Mouse (Mus musculus): ENCODE data around the gene Map3k12.

Map3k12 gene

DNA sequence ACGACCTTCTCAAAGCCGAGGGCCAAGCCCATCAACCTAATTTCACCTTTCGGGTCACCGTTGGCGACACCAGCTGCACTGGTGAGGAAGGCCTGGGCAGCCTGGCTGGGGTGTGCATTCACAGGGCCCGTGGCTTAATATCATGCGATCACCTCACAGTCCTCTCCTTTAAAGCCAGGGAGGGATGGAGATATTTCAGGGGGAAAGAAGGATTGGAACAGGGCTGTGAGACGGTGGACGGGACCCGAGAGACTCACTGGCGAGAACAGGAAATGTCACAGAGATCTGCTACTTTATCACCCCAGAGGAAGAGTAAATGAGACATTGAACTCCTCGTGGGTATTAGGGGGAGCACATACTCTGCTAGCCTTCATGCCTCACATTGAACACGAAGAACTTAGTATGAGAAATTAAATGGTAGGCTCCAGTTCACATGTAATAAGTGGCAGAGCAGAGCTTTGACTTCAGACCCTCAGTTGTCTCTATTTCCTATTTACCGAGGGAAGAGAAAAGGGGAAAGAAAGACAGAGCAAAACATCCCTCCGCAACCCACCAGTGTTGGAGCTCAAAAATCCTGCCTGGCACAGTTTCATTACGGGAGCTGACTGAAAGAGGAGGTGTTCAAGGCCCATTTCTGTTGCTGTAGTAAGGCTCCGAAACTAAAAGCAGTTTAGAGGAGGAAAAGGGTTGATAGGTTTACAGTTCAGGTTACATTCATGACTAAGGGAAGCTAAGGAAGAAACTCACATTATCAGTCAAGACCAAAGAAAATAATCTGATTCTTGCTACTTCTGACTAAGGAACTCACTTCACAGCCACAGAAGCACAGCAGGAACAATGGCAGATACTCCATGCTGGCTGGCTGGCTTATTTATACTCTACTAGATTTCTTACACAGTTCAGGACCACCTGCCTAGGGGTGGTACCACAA lies 2.6 kb upstream of the Map3k12 start:
- no peak for DNase-seq (ENCODE audit: low spot score)

DNA sequence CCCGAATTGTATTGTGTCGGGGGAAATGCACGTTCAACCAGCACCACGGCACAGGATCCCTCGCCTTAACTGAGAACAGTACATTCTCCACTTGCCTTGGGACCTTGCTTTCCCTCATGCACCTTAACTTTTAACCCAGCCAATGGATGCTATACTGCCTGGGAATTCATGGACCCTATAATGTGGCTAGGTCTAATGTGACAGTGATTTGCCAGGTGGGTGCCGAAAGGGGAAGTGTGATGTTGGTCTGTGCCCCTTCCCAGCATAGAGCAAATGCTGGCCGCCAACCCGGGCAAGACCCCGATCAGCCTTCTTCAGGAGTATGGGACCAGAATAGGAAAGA lies 2.0 kb upstream of the Map3k12 start:
- no peak for DNase-seq (ENCODE audit: low spot score)

DNA sequence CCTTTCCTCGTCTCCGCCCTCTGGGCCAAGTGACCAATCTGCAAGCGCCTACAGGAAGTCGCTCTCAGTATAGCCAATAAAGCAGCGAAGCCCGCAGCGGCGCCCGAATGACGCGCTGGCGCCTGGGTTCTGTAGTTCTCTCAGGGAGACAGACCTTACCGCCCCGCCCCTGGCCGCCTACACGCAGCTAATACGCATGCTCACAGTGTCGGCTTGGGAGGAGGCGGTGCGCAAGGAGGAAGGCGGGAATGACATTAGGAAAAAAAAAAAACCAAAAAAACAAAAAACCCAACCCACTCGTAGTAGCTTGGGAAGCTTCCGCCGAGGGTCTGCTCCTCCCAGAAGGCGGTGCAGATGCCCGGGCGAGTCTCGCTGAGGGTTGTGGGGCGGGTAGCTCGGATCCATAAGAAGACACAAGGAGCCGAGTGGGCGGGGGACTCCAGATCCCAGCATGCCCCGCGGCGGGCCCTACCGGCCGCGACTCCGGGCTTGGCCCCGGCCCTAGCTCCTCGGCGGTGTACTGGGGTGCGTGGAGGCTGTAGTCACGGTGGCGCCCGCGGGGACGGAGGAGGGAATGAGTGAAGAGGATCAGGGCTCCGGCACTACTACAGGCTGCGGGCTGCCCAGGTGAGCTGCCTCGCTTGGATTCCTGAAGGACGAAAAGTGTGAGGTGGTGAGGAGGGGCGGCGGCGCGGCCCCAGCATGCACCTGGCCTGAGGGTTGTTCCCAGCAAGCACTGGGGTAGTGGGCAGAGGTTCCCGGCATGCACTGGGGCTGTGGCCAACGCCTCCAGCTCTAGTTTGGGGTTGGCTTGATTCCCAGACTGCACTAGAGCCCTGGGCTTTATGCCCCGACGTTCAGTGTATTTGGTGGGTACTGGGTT lies 1.4 kb upstream of the Map3k12 start, which contains the start of gene Tarbp2:
Gene Tarbp2 (plus strand): TSS at position 217 of the 883 bp plus-strand sequence.
- DNase-seq (ENCODE audit: low spot score): peak; percentile 100

DNA sequence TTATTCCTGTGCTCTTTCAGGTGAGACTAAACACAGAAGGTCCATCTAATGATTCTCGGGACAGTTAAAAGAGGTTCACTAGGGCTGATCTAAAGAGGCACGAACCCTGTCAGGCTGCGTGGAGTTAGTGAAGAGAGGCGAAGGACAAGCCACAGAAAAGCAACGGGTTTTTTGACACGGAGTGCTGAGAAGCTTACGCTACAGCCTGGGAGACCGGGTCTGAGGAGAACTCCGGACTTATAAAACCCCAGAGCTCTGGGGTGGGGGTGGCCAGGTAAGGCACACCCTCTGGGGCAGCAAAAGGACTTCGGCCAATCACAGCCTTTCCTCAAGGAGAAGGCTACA lies 739 bp upstream of the Map3k12 start:
- DNase-seq (ENCODE audit: low spot score): no peak

DNA sequence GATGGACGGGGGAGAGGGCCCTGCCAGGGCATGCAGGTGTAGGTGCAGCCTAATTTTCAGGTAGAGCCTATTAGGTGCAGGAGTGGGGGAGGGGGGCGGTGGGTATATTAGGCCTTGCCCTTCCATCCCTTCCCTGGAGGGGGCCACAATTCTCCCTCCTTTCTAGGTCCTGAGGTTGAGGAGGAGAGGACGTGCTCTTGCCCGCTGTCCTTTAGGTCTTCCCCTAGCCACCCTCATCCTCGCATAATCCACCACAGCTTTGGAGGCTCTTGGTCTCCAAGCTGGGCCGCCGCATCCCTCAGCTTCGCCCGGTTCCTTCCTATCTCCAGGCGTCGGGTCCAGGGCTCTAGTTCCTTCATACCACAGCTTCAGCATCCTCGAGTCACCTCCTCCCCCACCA lies 571 bp downstream of the Map3k12 start:
- DNase-seq (ENCODE audit: low spot score): peak; percentile 42

GRCm38 (mm10) chr15:102515791-102516190 lies 1.1 kb downstream of the Map3k12 start:
- DNase-seq (ENCODE audit: low spot score): peak; percentile 62

- no peak for DNase-seq (ENCODE audit: low spot score)
Measured at GRCm38 (mm10) chr15:102515261-102515660, 1.6 kb downstream of the Map3k12 start.

GRCm38 (mm10) chr15:102513004-102513403 lies 3.9 kb downstream of the Map3k12 start:
- no peak for DNase-seq (ENCODE audit: low spot score)

DNA sequence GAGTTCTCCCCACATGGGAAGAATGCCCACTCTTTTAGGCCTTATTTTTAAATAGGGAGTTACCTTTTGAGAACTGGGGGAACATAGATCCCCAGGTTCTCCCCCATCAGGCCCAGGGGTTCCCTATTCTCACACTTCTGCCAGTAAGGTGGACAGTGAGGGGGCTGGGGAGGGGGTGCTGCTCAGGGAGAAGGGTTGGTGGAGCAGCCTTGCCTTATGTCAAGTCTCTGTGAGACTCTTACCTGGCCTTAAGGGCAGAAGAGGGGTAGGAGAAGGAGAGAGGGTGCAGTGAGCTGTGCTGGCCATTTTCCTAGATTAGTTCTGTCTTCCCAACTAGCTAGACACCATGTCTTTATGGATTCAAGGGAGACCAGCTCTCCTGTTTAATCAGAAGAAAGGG lies 4.4 kb downstream of the Map3k12 start:
- no peak for DNase-seq (ENCODE audit: low spot score)

DNA sequence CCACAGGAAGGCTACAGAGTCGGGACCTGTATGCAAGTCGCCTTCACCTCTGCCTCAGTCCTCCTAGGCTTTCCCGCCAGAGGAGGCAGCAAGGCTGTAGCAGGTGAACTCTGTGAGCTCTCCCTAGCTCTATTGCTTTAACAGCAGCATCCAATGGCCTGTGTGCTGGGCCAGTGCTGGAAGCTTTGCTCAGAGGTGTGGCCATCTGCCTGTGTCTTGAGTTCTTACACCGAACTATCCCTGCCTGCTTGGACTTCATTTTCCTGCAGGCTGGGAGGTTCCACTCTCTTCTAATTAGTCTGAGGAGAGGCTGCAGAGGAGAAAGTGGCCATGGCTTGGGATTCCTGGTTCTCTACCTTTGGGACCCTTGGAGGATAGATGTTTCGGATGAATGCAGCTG lies 4.9 kb downstream of the Map3k12 start:
- DNase-seq (ENCODE audit: low spot score): no peak

DNA sequence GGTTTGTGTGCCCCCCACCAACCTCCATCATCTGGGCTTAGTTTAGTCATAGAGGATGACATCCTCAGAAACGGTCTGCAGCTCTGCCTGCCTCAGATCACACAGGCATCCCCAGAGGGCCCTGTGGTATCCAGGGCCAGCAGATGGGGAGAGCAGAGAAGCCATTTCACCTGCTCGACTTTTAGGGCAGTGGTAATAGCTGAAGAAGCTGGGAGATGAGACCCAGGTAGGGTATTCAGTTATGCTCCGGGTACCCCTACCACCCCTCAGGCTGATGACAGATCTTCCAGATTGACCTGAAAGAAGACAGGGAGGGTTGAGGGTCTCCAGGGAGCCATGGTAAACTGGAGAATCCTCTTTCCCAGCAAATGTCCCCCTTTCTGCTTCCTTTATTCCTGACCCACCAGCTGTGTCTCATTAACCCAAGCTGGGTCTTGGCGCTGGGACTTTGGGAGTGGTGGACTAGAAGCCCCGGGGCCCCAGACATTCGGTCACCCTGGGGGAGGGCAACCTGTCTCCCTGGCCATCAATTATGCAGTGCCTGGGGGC lies 5.5 kb downstream of the Map3k12 start:
- no peak for DNase-seq (ENCODE audit: low spot score)

- DNase-seq (ENCODE audit: low spot score): no peak
Measured at GRCm38 (mm10) chr15:102510590-102511284, 6.1 kb downstream of the Map3k12 start.

DNA sequence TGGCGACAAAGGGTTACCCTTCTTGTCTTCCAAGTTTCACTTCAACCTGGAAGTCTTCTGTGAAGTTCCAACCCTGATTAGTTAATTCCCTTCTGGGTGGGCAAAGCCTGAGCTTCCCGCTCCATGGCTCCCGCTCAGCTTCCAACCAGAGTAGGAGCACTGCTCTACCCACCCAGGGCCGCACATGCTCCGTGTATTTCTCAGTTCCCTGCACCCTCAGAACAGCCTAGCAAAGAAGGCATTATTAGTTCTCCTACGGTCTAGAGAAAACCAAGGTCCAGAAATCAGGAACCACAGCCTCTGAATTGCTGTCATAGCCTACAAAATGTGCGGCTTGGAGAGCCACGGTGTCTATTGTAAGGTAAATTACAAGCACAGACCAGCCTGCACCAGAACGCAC lies 6.8 kb downstream of the Map3k12 start:
- no peak for DNase-seq (ENCODE audit: low spot score)

DNA sequence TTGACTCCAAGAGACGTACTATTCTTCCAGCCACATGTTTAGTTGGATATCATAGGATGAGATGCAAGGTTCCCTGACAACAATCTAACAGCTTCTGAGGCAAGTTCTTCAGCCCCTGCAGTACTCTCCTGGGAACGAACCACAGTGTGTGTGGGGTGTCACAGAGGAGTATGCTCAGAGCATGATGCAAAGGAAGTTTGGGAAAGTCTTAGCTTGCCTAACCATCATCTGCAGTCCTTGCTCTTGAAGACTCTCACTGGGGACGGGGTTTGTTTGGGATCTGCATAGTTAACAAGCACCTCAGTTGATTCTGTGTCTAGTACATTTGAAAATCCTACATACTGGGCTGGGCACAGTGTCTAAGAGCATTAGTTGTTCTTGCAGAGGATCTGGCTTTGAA lies 8.5 kb downstream of the Map3k12 start:
- no peak for DNase-seq (ENCODE audit: low spot score)

DNA sequence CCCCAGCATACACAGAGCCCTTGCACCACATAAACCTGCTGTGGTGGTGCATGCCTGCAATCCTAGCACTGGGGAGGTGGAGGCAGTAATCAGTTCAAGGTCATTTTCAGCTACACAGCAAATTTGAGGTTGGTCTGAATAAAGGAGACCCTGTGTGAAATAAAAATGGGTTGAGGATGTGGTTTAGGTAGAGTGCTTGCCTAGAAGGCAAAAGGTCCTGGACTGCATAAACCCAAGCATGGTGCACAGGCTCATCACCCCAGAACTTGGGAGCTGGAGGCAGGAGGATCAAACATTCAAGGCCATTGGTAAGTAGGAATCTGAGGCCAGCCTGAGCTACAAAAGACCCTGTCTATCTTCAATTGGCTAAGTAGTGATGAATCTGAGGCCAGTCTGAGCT lies 9.3 kb downstream of the Map3k12 start:
- no peak for DNase-seq (ENCODE audit: low spot score)

- no peak for DNase-seq (ENCODE audit: low spot score)
Measured at GRCm38 (mm10) chr15:102506864-102507263, 10.0 kb downstream of the Map3k12 start.

DNA sequence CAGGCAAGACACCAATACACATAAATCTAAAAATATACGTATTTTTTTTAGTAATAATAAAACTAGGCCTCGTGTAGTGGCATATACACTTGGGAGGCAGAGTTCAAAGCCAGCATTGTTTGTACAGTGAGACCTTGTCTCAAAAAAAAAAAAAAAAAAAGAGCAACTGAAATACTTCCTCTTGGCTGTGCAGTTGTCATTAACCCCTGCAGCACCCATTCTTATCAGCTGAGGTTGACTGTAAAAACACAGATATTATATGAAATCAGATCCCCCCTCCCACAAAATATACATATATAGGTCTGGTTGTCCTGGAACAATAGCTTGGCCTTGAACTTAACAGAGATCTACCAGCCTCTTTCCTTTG lies 10.4 kb downstream of the Map3k12 start:
- no peak for DNase-seq (ENCODE audit: low spot score)

DNA sequence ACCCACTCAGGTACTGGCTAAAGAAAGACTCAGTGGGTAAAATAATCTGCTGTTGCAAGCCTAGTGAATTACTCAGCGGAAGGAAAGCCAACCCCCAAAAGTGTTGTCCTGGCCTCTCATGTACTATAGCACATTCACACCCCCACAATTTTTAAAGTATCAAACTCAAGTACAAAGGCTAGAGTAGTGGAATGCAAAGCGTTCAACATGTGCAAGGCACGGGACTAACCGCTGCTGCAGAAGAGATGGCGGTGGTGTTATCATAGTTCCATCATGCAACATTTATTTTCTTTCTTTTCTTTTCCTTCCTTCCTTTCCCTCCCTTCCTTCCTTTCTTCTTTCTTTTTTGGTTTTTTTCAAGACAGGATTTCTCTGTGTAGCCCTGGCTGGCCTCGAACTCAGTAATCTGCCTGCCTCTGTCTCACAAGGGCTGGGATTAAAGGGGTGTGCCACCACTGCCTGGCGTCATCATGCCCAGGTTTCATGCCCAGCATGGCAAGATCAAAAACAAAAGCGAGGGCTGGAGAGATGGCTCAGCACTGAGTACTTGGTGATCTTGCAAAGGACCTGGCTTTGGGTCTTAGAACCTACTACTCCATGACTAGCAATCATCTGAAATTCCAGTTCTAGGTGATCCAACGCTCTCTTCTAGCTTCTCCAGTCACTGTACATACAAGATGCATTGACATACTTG lies 10.9 kb downstream of the Map3k12 start:
- no peak for DNase-seq (ENCODE audit: low spot score)

DNA sequence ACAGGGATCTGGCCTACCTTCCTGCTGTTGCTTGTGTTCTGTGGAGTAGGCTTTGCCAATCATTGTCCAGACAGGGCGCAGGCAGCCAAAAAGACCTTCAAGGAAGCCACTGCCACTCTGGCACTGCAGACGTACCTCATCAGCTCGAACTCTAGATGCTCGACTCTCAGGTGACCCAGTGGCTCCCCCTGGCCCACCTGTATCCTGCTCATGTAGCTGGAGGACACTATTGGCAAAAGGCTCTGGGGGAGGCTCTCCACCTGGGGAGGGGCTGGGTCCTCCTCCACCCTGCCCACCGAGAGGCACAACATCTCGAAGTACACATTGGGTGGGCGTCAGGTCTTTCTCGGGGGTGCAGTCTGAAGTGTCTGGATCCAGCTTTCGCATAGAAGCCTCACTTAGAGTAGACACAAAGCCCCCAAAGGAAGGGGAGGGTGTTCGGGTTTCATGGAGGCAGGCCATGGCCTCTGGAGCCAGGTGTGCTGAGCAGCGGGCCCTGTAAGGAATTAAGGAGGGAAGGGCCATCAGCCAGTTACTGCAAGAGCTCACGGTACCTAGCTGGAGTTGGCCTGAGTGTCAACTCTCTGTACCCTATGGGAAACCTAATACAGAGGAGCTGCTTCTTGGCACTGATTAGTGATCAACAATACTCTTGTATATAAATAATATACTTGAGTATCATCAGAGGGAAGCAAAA lies 11.6 kb downstream of the Map3k12 start:
- no peak for DNase-seq (ENCODE audit: low spot score)

DNA sequence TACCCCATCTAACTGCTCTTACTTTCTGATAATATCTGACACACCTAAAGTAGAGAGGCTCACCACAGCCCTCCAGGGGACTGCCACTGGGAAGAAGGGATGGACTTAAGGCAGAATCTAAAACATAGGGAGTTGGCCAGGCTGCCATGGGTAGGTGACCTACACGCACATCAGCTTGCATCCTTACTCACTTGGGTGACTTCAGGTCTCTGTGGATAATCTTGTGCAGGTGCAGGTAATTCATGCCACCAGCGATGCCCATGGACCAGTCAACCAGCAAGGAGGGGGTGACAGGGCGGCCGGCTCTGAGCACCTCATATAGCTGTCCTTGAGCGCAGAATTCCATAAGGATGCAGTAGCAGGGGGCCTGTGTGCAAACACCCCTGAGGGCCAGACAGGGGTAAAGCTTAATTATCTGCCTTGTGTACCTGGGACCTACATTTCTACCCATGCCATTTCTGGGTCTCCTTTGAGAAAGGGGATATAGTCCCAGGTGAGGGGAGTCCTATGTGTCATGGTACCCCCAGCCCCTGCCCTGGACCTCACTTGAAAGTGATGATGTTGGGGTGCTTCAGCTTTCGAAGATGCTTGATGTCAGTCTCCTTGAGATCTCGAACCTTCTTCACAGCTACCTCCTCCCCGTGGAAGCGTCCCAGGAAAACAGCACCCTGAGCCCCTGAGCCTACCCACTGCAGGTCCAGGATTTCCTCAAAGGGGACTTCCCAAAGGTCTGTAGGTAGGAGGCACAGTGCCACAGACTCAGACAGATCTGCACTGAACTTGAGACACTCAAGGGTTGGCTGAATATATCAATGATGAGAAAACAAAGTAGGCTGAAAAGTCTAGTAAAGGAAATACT lies 12.7 kb downstream of the Map3k12 start:
- DNase-seq (ENCODE audit: low spot score): no peak

Data from adipocyte (in vitro differentiated cells).